Mouse (Mus musculus) thymus, adult 18-20 months (tissue): Measurements from ENCODE around the gene Vmn2r24.
"Not testable (repeated sequence)": the region's sequence is repeated elsewhere in the genome, so short reads cannot be mapped to it uniquely, and the experiment has no call there.

ENCODE experiments used
- DNase-seq, 2 experiments: peaks; one replicate each; pipeline ENCODE4 v3.0.0; 2022; ENCODE audit warnings: mixed read lengths in 2 of 2

Vmn2r24 gene

GRCm38 (mm10) chr6:123778579-123778978, at the start of gene Vmn2r24:
Gene Vmn2r24, plus strand, starts transcription at chr6:123778879.
- DNase-seq, result no peak

- DNase-seq, result no peak
Measured at GRCm38 (mm10) chr6:123770031-123770430, 8.6 kb upstream of the Vmn2r24 start.

- no peak for DNase-seq
Measured at GRCm38 (mm10) chr6:123784857-123785256, 6.2 kb downstream of the Vmn2r24 start.

GRCm38 (mm10) chr6:123793746-123794145, 15.1 kb downstream of the Vmn2r24 start:
- no peak for DNase-seq

GRCm38 (mm10) chr6:123810291-123810690, 31.6 kb downstream of the Vmn2r24 start:
- not testable (repeated sequence) for DNase-seq

- no peak for DNase-seq
Measured at GRCm38 (mm10) chr6:123819951-123820350, 41.3 kb downstream of the Vmn2r24 start.

GRCm38 (mm10) chr6:123853363-123853762, 74.7 kb downstream of the Vmn2r24 start, which contains the start of gene Vmn2r25:
Gene Vmn2r25, minus strand, starts transcription at chr6:123853463.
- DNase-seq, result not testable (repeated sequence)
